ENCODE assay signal across 21 mouse cellular contexts in the genomic region with DNA sequence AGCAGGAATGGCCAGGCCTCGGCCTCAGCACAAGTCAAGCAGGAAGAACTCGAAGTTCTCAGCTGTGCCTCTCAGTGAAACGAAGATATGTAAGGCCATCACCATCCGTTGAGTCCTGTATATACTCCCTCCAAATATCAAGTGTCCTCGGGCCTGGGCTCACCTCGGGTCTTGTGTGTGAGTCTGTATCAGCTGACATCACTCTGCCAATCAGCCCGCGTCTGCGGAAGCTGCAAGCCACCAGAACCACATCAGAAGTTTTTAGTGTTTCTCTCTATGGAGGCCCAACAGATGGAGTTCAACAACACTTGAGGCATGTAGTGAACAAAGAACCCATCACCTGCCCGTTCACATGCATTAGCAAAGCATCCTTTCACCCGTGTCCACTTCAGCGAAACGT. TPM values are rescaled to one million over a fixed set of nuclear protein-coding genes. Genes with fewer than 3 reads are reported as not detected.
DNase-seq lines count a peak whose midpoint lies in the region; ATAC-seq lines count a peak whose summit lies in the region.
"Had no signal": no experiment of that assay in that cellular context is flagged by ENCODE, and none has a peak within 500 bp of the region (broad histone marks: within the 10 kb centered on the region; RNA-seq: fewer than 3 reads in every experiment).

No protein-coding gene starts in this region.

- DNase-seq in CD4-positive helper T cell, adult 2 months (ENCODE audit: low read depth, low spot score) = peak; percentile 85
- DNase-seq in CD4-positive, CD25-positive, alpha-beta regulatory T cell, adult 2 months (ENCODE audit: low read depth, low spot score) = peak; percentile 85
- peak; percentile 65 for DNase-seq in thymus, postnatal 14 days
- DNase-seq in neural tube, embryonic 10.5 days (ENCODE audit: extremely low spot score, low spot score) = no peak
- DNase-seq in left cerebral cortex, adult 11 months (ENCODE audit: low spot score) = no peak
- DNase-seq in hindbrain, embryonic 11.5 days (ENCODE audit: low spot score) = no peak
- DNase-seq: cerebellum, adult 9-10 months; gastrocnemius, postnatal 10 days; heart, adult 2 months; heart, postnatal 4 days; kidney, adult 8-10 months; left cerebral cortex, postnatal 4 days; lung, adult 2 months; retina, postnatal 1 day; right cerebral cortex, postnatal 4 days had no signal

- 87% methylated on average over 13 of the region's 13 CpGs for WGBS in hindbrain, embryonic 11.5 days

- no peaks in the 10 kb centered on the region for H3K4me1 ChIP-seq in hindbrain, embryonic 11.5 days (replicated peaks; ENCODE audit: control insufficient read depth, insufficient read depth, low read length)
- H3K4me1 ChIP-seq: embryonic facial prominence, embryonic 10.5 days; midbrain, embryonic 15.5 days; stomach, embryonic 15.5 days had no signal

- no peak overlapping the region for H3K4me2 ChIP-seq in hindbrain, embryonic 11.5 days (replicated peaks; ENCODE audit: low read depth, low read length)
- H3K4me2 ChIP-seq: liver, embryonic 11.5 days; midbrain, embryonic 15.5 days; stomach, embryonic 15.5 days had no signal

- H3K36me3 ChIP-seq in hindbrain, embryonic 11.5 days (ENCODE audit: control insufficient read depth, insufficient read depth, low read length) = no peaks in the 10 kb centered on the region; the same call in 1 of the 2 replicates

- H3K9ac ChIP-seq in hindbrain, embryonic 11.5 days (ENCODE audit: low read depth, low read length) = no peak overlapping the region
- H3K9ac ChIP-seq: midbrain, embryonic 15.5 days; stomach, embryonic 15.5 days had no signal

- H3K9me3 ChIP-seq in hindbrain, embryonic 11.5 days (ENCODE audit: control insufficient read depth, low read length) = no peaks in the 10 kb centered on the region
- H3K9me3 ChIP-seq: embryonic facial prominence, embryonic 10.5 days; midbrain, embryonic 15.5 days; stomach, embryonic 15.5 days had no signal

- no peak overlapping the region for H3K4me3 ChIP-seq in hindbrain, embryonic 11.5 days (ENCODE audit: low read depth, low read length)
- H3K4me3 ChIP-seq: embryonic facial prominence, embryonic 10.5 days; heart, adult 2 months; midbrain, embryonic 15.5 days; stomach, embryonic 15.5 days had no signal

- H3K27me3 ChIP-seq in hindbrain, embryonic 11.5 days (ENCODE audit: control insufficient read depth, insufficient read depth, low read length) = no peaks in the 10 kb centered on the region
- H3K27me3 ChIP-seq: midbrain, embryonic 15.5 days; stomach, embryonic 15.5 days had no signal

- peak; percentile 83 for ATAC-seq in inflammation-experienced regulatory T-cells, adult 6 months
- ATAC-seq in hindbrain, embryonic 11.5 days (ENCODE audit: low FRiP score) = no peak
- ATAC-seq: hindbrain, postnatal 0 days; midbrain, embryonic 15.5 days had no signal

- H3K27ac ChIP-seq in hindbrain, embryonic 11.5 days (ENCODE audit: low read depth, low read length) = no peak overlapping the region
- H3K27ac ChIP-seq: embryonic facial prominence, embryonic 10.5 days; heart, adult 2 months; hindbrain, postnatal 0 days; midbrain, embryonic 15.5 days; stomach, embryonic 15.5 days had no signal

RNA-seq across cellular contexts. Expression of a gene that starts 43.8 kb away (rescaled TPM):
- polyA plus RNA-seq in inflammation-experienced regulatory T-cells, adult 6 months (2017; shearing (Covaris generic)) = 10 to 100 TPM; 14.1 to 58.2 (median 51.0) TPM
- 27.0 and 28.4 TPM in 2 replicates for polyA plus RNA-seq in hindbrain, embryonic 11.5 days (2014; fragmentation: Nextera tagmentation; extraction: Ambion mirVana)

Comparison
In these comparisons a context has a peak if more than half of its experiments do, and no peak if none do; other contexts are left out.
1. DNase-seq: peak in CD4-positive helper T cell, adult 2 months (single experiment), CD4-positive, CD25-positive, alpha-beta regulatory T cell, adult 2 months (single experiment) and thymus, postnatal 14 days (single experiment); none in neural tube, embryonic 10.5 days (single experiment), left cerebral cortex, adult 11 months (single experiment) and hindbrain, embryonic 11.5 days (single experiment).